Mouse (Mus musculus): ENCODE data around the gene Cyfip2. TPM values are rescaled to one million over a fixed set of nuclear protein-coding genes. Genes with fewer than 3 reads are reported as not detected.

The Cyfip2 gene
- total RNA-seq, 2 experiments from 2014 or later = 2.3 to 10.1 TPM

- no peak for DNase-seq
- intact Hi-C loops (cut with DNase I) = no loop called here
- TF ChIP-seq CTCF (IDR thresholded peaks at IDR 0.05) = no peak
- Histone ChIP-seq H3K27ac (no peak overlapping the region), H3K4me3 (no peak overlapping the region)
Measured at GRCm38 (mm10) chr11:46314534-46314933, 1.9 kb upstream of the Cyfip2 start.

GRCm38 (mm10) chr11:46313851-46314250 is 1.2 kb upstream of the Cyfip2 start:
- H3K4me3 ChIP-seq = no peak overlapping the region
- H3K27ac ChIP-seq = no peak overlapping the region
- intact Hi-C loops (cut with DNase I) = no loop called here
- no peak for DNase-seq
- TF ChIP-seq CTCF (IDR thresholded peaks at IDR 0.05) = no peak

- peak; percentile 50 for DNase-seq
- intact Hi-C loops (cut with DNase I) = no loop called here
- H3K4me3 ChIP-seq = peak overlapping the region; percentile 87
- no peak for TF ChIP-seq CTCF (IDR thresholded peaks at IDR 0.05)
- H3K27ac ChIP-seq = peak overlapping the region; percentile 64
Measured at GRCm38 (mm10) chr11:46311703-46312522, 746 bp downstream of the Cyfip2 start.

- DNase-seq = no peak
- TF ChIP-seq CTCF (IDR thresholded peaks at IDR 0.05) = no peak
- intact Hi-C loops (cut with DNase I) = no loop called here
- Histone ChIP-seq H3K4me3 (peak overlapping the region; percentile 87), H3K27ac (no peak overlapping the region; the same call in 1 of the 2 replicates)
Measured at GRCm38 (mm10) chr11:46311181-46311702, 1.4 kb downstream of the Cyfip2 start.

- no peak for TF ChIP-seq CTCF (IDR thresholded peaks at IDR 0.05)
- Histone ChIP-seq H3K27ac (no peak overlapping the region), H3K4me3 (no peak overlapping the region)
- intact Hi-C loops (cut with DNase I) = no loop called here
- no peak for DNase-seq
Measured at GRCm38 (mm10) chr11:46310647-46311063, 2.0 kb downstream of the Cyfip2 start.

- intact Hi-C loops (cut with DNase I) = no loop called here
- no peak for TF ChIP-seq CTCF (IDR thresholded peaks at IDR 0.05)
- no peak for DNase-seq
- H3K27ac ChIP-seq = no peak overlapping the region
- H3K4me3 ChIP-seq = no peak overlapping the region
Measured at GRCm38 (mm10) chr11:46309808-46310555, 2.7 kb downstream of the Cyfip2 start.

- DNase-seq = no peak
- Histone ChIP-seq H3K27ac (no peak overlapping the region), H3K4me3 (no peak overlapping the region)
- intact Hi-C loops (cut with DNase I) = no loop called here
- TF ChIP-seq CTCF (IDR thresholded peaks at IDR 0.05) = no peak
Measured at GRCm38 (mm10) chr11:46309111-46309741, 3.4 kb downstream of the Cyfip2 start.

- TF ChIP-seq CTCF (IDR thresholded peaks at IDR 0.05) = no peak
Measured at GRCm38 (mm10) chr11:46308271-46308974, 4.2 kb downstream of the Cyfip2 start.

GRCm38 (mm10) chr11:46307768-46308167 is 4.9 kb downstream of the Cyfip2 start:
- DNase-seq = no peak
- no peak overlapping the region for H3K4me3 ChIP-seq
- intact Hi-C loops (cut with DNase I) = no loop called here
- no peak overlapping the region for H3K27ac ChIP-seq
- TF ChIP-seq CTCF (IDR thresholded peaks at IDR 0.05) = no peak

More at GRCm38 (mm10) chr11:46308271-46308974, 4.2 kb downstream of the Cyfip2 start:
- no peak for DNase-seq
- Histone ChIP-seq H3K27ac (no peak overlapping the region), H3K4me3 (no peak overlapping the region)
- intact Hi-C loops (cut with DNase I) = no loop called here

- no peak overlapping the region for H3K27ac ChIP-seq
- no peak overlapping the region for H3K4me3 ChIP-seq
- intact Hi-C loops (cut with DNase I) = no loop called here
- no peak for TF ChIP-seq CTCF (IDR thresholded peaks at IDR 0.05)
- no peak for DNase-seq
Measured at GRCm38 (mm10) chr11:46306776-46307175, 5.9 kb downstream of the Cyfip2 start.

GRCm38 (mm10) chr11:46305881-46306520 is 6.7 kb downstream of the Cyfip2 start:
- H3K4me3 ChIP-seq = no peak overlapping the region
- DNase-seq = no peak
- no peak for TF ChIP-seq CTCF (IDR thresholded peaks at IDR 0.05)
- no peak overlapping the region for H3K27ac ChIP-seq
- intact Hi-C loops (cut with DNase I) = no loop called here

Measured in gastrocnemius, adult 2 months (tissue).